Mouse (Mus musculus): ENCODE measurements around the gene Cyp2w1. TPM values are rescaled to one million over a fixed set of nuclear protein-coding genes. Genes with fewer than 3 reads are reported as not detected.

Gene Cyp2w1
- polyA plus RNA-seq, 1 experiment from 2014 or later: not detected

DNA sequence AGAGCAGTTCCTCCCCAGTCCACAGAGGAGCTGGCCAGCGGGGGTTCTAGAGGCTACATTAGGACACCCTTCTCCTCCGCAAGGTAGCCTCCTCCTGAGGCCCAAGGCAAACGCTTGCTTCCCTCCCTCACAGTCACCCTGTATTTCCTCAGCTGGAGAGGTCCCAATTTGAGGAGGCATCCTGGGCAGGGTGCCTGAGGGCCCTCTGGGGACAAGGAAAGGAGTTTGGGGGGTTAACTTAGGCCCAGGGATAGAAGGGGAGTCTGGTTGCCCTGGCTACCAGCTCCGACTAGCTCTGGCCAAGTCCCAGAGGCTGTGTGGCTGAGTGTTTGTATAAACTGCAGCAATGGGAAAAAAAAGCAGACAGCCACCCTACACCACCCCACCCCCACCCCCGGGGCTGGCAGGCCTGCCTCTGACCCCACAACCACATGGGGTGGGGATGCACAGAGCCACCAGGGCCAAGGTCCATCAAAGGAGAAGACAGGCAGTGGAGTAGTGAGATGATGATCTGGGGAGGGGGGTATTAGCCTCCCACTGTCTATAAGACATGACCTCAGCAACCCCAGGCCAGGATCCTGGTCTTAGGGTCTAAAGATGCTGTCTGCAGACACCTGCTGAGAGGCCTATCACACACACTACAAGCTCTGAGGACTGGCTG is 12.6 kb downstream of the Cyp2w1 start:
- DNase-seq (ENCODE audit: low spot score) (no peak), ATAC-seq (replicated peaks; ENCODE audit: low FRiP score) (peak; percentile 21; the same call in 1 of the 2 replicates)
- Histone ChIP-seq H3K27me3 (replicated peaks; ENCODE audit: control insufficient read depth, insufficient read depth, low read length) (no peaks in the 10 kb centered on the region), H3K4me1 (replicated peaks; ENCODE audit: control insufficient read depth, insufficient read depth, low read length) (peaks cover 50% of the 10 kb centered on the region), H3K4me3 (ENCODE audit: low read depth, low read length) (no peak overlapping the region), H3K9me3 (ENCODE audit: control insufficient read depth, low read length) (no peaks in the 10 kb centered on the region), H3K27ac (ENCODE audit: low read depth, low read length) (peak overlapping the region; percentile 66), H3K9ac (ENCODE audit: low read depth, low read length) (no peak overlapping the region; the same call in 1 of the 2 replicates), H3K36me3 (ENCODE audit: control insufficient read depth, insufficient read depth, low read length) (no peaks in the 10 kb centered on the region), H3K4me2 (peak overlapping the region; percentile 32)
- 40% methylated on average over 5 of the region's 5 CpGs for WGBS

DNA sequence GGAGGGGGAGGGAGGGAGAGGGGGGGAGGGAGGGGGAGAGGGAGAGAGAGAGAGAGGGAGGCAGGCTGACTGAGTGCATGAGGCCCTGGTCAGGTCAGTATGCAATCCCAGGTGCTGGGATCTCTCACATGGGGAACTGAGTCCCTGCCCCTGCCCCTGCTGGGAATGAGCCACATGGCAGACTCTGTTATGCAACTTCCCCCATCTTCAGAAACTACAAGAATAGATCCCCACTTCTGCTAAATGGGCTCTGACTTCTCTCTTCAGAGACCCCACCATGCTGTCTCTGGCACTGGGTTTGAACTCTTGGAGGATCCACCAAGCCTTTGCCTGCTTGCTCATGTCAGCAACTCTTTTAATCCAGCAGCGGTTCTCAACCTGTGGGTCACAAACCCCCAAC is 13.4 kb downstream of the Cyp2w1 start:
- 46% methylated on average over 1 of the region's 1 CpGs for WGBS
- Histone ChIP-seq H3K4me1 (replicated peaks; ENCODE audit: control insufficient read depth, insufficient read depth, low read length) (peaks cover 58% of the 10 kb centered on the region), H3K4me3 (ENCODE audit: low read depth, low read length) (no peak overlapping the region), H3K36me3 (ENCODE audit: control insufficient read depth, insufficient read depth, low read length) (no peaks in the 10 kb centered on the region), H3K9ac (ENCODE audit: low read depth, low read length) (no peak overlapping the region), H3K27ac (ENCODE audit: low read depth, low read length) (peak overlapping the region; percentile 66), H3K9me3 (ENCODE audit: control insufficient read depth, low read length) (no peaks in the 10 kb centered on the region), H3K4me2 (no peak overlapping the region), H3K27me3 (replicated peaks; ENCODE audit: control insufficient read depth, insufficient read depth, low read length) (no peaks in the 10 kb centered on the region)
- DNase-seq (ENCODE audit: low spot score) (no peak), ATAC-seq (replicated peaks; ENCODE audit: low FRiP score) (no peak)

DNA sequence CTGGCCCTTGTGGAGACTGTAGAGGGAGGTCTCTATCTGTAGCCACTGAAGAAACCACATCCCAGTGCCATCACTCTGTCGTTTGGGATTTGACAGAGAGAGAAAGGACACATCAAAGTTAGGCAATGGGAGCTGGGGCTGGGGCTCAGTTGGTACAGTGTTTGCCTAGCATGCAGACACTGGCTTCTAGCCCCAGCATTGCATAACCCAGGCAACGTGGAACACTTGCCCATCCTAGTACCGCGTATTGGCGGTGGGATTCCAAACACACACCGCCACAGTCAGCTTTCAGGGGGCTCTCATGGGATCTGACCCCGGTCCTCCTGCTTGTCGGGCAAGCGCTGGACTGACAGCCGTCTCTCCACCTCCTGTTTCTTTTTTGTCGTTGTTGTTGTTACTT is 14.1 kb downstream of the Cyp2w1 start:
- no peaks in the 10 kb centered on the region for H3K36me3 ChIP-seq (ENCODE audit: control insufficient read depth, insufficient read depth, low read length)
- H3K4me2 ChIP-seq: no peak overlapping the region
- WGBS: 70% methylated on average over 11 of the region's 11 CpGs
- H3K27me3 ChIP-seq (replicated peaks; ENCODE audit: control insufficient read depth, insufficient read depth, low read length): no peaks in the 10 kb centered on the region
- no peak for ATAC-seq (replicated peaks; ENCODE audit: low FRiP score)
- H3K9ac ChIP-seq (ENCODE audit: low read depth, low read length): no peak overlapping the region; the same call in 1 of the 2 replicates
- H3K9me3 ChIP-seq (ENCODE audit: control insufficient read depth, low read length): no peaks in the 10 kb centered on the region
- H3K27ac ChIP-seq (ENCODE audit: low read depth, low read length): peak overlapping the region; percentile 66
- H3K4me1 ChIP-seq (replicated peaks; ENCODE audit: control insufficient read depth, insufficient read depth, low read length): peaks cover 64% of the 10 kb centered on the region
- no peak for DNase-seq (ENCODE audit: low spot score)
- no peak overlapping the region for H3K4me3 ChIP-seq (ENCODE audit: low read depth, low read length)

DNA sequence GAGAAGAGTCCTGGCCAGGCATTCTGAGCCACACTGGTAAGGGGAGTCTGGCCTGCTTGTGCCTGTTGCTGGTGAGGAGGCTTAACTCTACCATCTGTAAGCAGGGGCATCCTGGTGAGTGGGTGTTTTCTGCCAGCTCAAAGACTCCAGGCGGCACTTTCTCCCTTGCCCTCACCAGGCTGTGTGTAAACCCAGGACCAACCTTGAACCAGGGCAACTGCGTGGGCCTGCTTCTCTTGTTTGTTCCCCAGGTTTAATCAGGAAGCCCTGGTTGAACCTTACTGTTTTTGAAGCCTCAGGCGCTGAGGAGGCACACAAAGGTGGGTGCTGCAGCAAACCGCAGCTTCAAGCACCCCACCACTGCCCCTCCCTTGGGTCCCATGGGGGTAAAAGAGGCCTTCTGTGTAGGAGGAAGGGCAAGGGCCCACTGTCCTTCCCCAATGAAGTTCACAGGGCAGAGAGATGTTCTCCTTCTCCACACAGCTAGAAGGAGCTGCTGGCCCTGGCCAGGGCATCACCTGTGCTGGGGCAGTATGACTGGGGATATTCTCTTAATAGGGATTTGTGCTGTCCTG is 15.6 kb downstream of the Cyp2w1 start:
- 0 out of 2 replicates have a peak overlapping the region, but pooled peaks have one; percentile 8 for H3K9ac ChIP-seq (ENCODE audit: low read depth, low read length)
- H3K4me2 ChIP-seq: no peak overlapping the region
- no peak overlapping the region for H3K4me3 ChIP-seq (ENCODE audit: low read depth, low read length)
- H3K36me3 ChIP-seq (ENCODE audit: control insufficient read depth, insufficient read depth, low read length): no peaks in the 10 kb centered on the region
- no peaks in the 10 kb centered on the region for H3K27me3 ChIP-seq (replicated peaks; ENCODE audit: control insufficient read depth, insufficient read depth, low read length)
- H3K4me1 ChIP-seq (replicated peaks; ENCODE audit: control insufficient read depth, insufficient read depth, low read length): peaks cover 76% of the 10 kb centered on the region
- WGBS: 86% methylated on average over 4 of the region's 4 CpGs
- ATAC-seq (replicated peaks; ENCODE audit: low FRiP score): no peak
- no peak for DNase-seq (ENCODE audit: low spot score)
- H3K9me3 ChIP-seq (ENCODE audit: control insufficient read depth, low read length): no peaks in the 10 kb centered on the region
- H3K27ac ChIP-seq (ENCODE audit: low read depth, low read length): peak overlapping the region; percentile 39

DNA sequence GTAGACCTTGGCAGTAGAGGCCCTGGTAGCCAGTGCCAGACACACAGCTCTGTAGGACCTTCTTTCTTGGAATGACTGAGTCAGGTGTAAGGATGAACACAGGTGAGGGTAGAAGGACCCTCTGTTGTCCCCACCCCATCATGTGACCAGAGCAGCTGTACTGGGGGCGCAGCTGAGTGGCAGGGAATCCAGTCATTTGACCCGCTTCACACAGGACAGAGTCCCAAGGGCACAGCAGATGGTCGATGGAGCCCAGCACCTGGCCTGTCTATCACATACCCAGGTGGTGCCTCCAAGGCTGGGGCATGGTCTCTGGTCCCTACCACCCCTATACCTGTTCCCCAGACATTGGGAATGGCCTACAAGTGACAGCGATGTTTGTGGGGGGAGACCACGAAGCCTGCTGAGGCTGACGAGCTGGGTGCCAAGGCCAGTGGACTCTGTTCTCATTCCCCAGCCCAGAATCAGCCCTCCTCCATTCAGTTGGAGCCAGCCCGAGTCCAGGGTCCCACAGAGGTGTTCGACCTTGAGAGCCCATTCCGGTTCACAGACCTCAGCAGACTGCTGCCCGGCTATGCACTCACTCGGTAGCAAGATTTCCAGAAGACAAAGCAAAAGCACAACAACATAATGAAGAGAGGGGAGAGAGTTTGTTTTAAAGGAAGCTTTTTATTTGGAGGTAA is 16.4 kb downstream of the Cyp2w1 start:
- no peak for DNase-seq (ENCODE audit: low spot score)
- 75% methylated on average over 11 of the region's 11 CpGs for WGBS
- H3K9ac ChIP-seq (ENCODE audit: low read depth, low read length): 0 out of 2 replicates have a peak overlapping the region, but pooled peaks have one; percentile 20
- no peaks in the 10 kb centered on the region for H3K27me3 ChIP-seq (replicated peaks; ENCODE audit: control insufficient read depth, insufficient read depth, low read length)
- no peak for ATAC-seq (replicated peaks; ENCODE audit: low FRiP score)
- H3K9me3 ChIP-seq (ENCODE audit: control insufficient read depth, low read length): no peaks in the 10 kb centered on the region
- no peak overlapping the region for H3K4me2 ChIP-seq
- no peaks in the 10 kb centered on the region for H3K36me3 ChIP-seq (ENCODE audit: control insufficient read depth, insufficient read depth, low read length)
- peak overlapping the region; percentile 39 for H3K27ac ChIP-seq (ENCODE audit: low read depth, low read length)
- H3K4me3 ChIP-seq (ENCODE audit: low read depth, low read length): no peak overlapping the region
- H3K4me1 ChIP-seq (replicated peaks; ENCODE audit: control insufficient read depth, insufficient read depth, low read length): peaks cover 79% of the 10 kb centered on the region

DNA sequence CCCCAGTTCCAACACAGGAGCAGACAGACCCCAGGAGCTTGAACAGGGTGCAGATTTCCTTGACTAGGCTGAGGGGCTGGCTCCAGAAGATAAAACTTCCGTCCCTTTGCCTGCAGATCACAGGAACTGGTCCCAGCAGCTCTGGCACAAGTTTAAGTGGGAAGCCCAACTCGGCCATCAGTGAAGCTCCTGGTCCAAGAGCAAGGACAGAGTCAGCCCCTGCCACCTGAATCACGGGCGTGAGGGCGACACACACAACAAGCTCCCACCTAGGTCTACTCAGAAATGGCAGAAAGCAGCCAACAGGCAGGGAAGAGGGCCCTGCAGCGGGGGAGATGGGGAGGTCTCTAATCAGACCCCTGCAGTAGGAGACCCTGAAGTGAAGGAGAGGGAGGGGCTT is 17.9 kb downstream of the Cyp2w1 start:
- Histone ChIP-seq H3K27ac (ENCODE audit: low read depth, low read length) (peak overlapping the region; percentile 93), H3K9me3 (ENCODE audit: control insufficient read depth, low read length) (no peaks in the 10 kb centered on the region), H3K36me3 (ENCODE audit: control insufficient read depth, insufficient read depth, low read length) (no peaks in the 10 kb centered on the region), H3K9ac (ENCODE audit: low read depth, low read length) (peak overlapping the region; percentile 97; the same call in 1 of the 2 replicates), H3K4me3 (ENCODE audit: low read depth, low read length) (peak overlapping the region; percentile 67; the same call in 1 of the 2 replicates), H3K4me1 (replicated peaks; ENCODE audit: control insufficient read depth, insufficient read depth, low read length) (peaks cover 79% of the 10 kb centered on the region), H3K27me3 (replicated peaks; ENCODE audit: control insufficient read depth, insufficient read depth, low read length) (no peaks in the 10 kb centered on the region), H3K4me2 (peak overlapping the region; percentile 97)
- 73% methylated on average over 6 of the region's 6 CpGs for WGBS
- ATAC-seq (replicated peaks; ENCODE audit: low FRiP score) (no peak), DNase-seq (ENCODE audit: low spot score) (no peak)

DNA sequence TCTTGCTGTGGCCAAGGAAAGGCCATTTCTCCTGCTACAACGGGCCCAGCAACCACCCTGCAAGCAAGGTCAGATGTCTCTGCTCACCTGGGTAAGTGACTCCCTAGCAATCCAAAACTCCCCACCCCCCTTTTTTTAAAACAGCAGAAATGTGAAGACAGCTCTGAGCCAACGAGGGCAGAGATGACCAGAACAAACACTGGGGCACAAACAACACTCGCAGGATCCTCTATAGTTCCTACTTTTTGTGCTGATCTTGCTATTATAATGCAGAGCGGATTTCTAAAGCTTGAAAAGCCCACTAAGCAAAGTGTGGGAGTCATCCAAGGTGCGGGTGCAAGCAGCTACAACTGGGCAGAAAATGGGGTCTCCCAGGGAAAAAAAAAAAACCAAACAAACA is 18.7 kb downstream of the Cyp2w1 start:
- H3K9me3 ChIP-seq (ENCODE audit: control insufficient read depth, low read length): no peaks in the 10 kb centered on the region
- ATAC-seq (replicated peaks; ENCODE audit: low FRiP score) (no peak), DNase-seq (ENCODE audit: low spot score) (no peak)
- H3K36me3 ChIP-seq (ENCODE audit: control insufficient read depth, insufficient read depth, low read length): no peaks in the 10 kb centered on the region
- H3K27ac ChIP-seq (ENCODE audit: low read depth, low read length): peak overlapping the region; percentile 93
- peak overlapping the region; percentile 97 for H3K4me2 ChIP-seq
- H3K27me3 ChIP-seq (replicated peaks; ENCODE audit: control insufficient read depth, insufficient read depth, low read length): no peaks in the 10 kb centered on the region
- H3K4me1 ChIP-seq (replicated peaks; ENCODE audit: control insufficient read depth, insufficient read depth, low read length): peaks cover 83% of the 10 kb centered on the region
- 51% methylated on average over 5 of the region's 5 CpGs for WGBS
- peak overlapping the region; percentile 97 for H3K9ac ChIP-seq (ENCODE audit: low read depth, low read length)
- peak overlapping the region; percentile 67 for H3K4me3 ChIP-seq (ENCODE audit: low read depth, low read length)

DNA sequence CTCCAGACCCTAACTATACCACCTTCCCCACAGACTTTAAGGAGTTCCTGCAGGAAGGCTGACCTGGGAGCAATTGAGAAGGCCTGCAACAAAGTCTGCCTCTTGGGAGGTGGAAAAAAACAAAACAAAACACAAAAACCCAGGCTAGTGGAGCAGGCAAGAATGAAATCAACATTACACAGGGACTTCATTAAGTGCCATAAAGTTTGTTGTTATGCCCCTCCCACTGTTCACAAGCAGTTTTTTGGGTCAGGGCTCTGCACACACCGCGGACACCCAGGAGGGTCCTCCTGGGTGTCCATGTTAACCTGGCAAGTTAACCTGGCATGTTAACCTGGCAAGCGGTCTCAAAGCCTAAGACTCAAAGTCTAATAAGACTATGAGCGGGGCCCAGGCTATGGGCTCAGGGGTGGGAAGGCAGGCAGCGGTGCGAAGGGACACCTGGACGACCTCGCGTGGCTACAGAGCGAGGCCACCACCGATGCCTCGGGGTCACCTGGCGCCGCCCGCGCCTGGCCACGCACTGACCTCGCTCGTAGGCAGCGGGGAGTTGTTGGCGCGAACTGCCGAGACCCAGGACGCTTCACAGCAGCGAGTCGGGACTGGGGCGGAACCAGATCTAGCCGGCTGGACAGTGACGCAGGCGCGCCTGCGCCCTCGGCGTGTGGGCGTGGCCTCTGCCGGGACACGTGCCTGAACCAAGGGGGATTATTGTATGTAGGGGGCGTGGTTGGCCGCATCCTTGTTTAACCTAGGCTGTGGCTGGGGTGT is 19.4 kb downstream of the Cyp2w1 start:
- 2% methylated on average over 39 of the region's 39 CpGs for WGBS
- Histone ChIP-seq H3K27ac (ENCODE audit: low read depth, low read length) (peak overlapping the region; percentile 93), H3K27me3 (replicated peaks; ENCODE audit: control insufficient read depth, insufficient read depth, low read length) (no peaks in the 10 kb centered on the region), H3K9ac (ENCODE audit: low read depth, low read length) (peak overlapping the region; percentile 97), H3K36me3 (ENCODE audit: control insufficient read depth, insufficient read depth, low read length) (no peaks in the 10 kb centered on the region), H3K9me3 (ENCODE audit: control insufficient read depth, low read length) (no peaks in the 10 kb centered on the region), H3K4me3 (ENCODE audit: low read depth, low read length) (peak overlapping the region; percentile 67), H3K4me1 (replicated peaks; ENCODE audit: control insufficient read depth, insufficient read depth, low read length) (peaks cover 83% of the 10 kb centered on the region), H3K4me2 (peak overlapping the region; percentile 97)
- ATAC-seq (replicated peaks; ENCODE audit: low FRiP score) (peak; percentile 89), DNase-seq (ENCODE audit: low spot score) (peak; percentile 94)
